Mouse (Mus musculus) cerebellum, adult 9-11 months (tissue): ENCODE results near the gene Grsf1.

Source experiments
- DNase-seq: peaks from one replicate; pipeline ENCODE4 v3.0.0; 2022

Gene Grsf1

GRCm38 (mm10) chr5:88687996-88688406, 12.0 kb upstream of the Grsf1 start:
- no peak for DNase-seq

GRCm38 (mm10) chr5:88685745-88686299, 9.9 kb upstream of the Grsf1 start:
- no peak for DNase-seq

- DNase-seq: no peak
Observed at GRCm38 (mm10) chr5:88685306-88685705, 9.3 kb upstream of the Grsf1 start.

DNA sequence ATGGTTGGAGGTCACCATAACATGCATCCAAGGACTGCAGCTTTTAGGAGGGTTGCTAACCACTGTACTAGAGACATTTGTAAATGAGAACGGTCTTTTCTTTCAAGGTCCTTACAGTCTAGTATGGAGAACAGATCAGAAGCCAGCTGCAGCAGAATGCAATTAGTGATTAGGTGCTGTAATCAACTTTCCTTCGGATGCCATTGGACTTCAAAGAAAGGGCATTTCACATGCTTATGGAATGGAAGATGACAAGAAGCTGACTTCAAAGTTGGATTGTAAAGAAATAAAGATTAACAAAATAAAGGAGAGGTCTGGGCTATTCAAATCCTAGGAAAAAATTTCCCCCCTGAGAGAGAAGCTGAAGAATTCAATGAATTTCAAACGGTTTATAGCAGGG, 8.3 kb upstream of the Grsf1 start:
- no peak for DNase-seq

DNA sequence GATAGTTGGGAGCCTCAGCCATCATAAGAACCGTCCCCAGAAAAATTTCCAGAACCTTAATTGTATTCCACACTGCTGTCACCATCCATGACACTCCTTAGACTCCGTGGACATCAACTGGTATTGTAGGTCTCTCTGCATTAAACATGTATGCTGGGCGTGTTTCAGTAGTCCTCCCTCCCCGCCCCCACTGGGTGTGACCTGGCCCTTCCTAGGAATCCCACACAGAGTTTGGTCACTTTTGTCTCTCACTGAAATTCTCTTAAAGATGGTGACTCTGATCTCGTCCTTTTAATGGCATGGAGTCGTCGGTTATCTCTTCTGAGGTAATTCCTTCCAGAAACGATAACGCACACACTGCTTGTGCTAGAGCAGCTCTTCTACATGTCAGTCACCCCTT, 7.7 kb upstream of the Grsf1 start:
- no peak for DNase-seq

DNA sequence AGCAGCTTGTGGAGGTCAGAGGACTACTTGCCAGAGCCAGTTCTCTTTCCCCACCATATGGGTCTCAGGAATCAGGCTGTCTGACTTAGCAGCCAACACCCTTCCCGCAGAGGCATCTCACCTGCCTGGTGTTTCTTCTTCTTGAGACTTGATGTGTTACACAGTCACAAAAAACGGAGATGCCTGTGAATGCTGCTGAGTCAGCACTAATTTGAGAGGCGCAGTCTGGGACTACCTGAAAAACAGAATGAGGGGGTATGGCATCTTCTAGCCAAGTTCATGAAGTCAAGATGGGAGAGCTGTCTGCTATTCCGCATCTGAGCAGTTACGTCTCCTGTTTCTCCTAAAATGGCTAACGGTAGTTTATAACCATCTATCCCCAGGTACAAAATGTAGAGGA, 4.6 kb upstream of the Grsf1 start:
- DNase-seq: no peak

- no peak for DNase-seq
Observed at GRCm38 (mm10) chr5:88679341-88679740, 3.4 kb upstream of the Grsf1 start.

DNA sequence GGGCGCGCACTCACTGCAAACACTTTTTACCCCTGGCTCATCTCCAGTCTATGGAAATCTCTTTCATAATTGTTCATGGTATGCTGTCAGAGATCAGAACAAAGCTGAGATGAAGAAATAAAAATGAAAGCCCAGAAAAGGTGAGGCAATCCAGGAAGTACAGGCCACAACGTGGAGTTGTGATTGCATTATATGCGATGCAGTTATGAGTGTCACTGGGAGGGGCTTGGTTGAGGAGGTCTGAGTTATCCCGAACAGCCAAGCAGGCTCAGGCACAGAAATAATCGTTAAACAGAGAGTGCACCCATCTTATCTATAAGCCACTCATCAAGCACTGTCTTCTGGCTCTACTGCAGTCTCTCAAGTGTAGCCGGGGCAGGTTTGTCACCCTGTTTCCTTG, 3.0 kb upstream of the Grsf1 start:
- no peak for DNase-seq

DNA sequence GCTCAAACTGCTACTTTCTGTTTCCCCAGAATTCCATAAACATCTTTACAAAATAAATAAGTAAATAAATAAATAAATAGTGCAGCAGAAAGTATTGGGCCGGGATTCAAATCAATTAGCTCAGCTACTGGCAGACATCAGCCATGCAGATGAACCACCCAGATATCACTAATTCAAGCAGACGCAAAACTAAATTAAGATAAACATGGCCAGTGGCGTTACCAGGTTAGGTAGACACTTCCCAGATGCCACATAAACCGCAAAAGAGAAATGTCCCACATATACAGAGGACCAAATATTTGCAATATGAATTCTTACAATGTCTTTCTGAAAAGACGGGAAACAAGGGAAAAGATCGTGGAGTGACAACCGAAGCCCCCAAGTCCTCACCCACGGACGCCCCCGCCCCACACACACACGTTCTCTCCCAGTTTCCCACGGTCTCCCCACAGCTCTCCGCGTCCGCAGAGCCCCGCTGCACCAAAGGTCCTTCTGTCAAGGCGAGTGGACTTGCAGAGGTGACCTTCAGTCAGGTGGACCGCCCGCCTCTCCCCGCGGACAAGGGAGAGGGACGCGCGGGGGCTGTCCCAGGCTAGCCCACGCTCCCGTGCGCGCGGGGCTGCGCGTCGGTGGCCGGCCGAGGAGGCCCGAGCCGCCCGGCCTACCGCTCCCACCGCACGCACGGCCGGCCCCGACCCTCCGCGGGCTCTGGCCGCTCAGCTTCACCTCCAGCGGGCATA, 1.1 kb downstream of the Grsf1 start:
- DNase-seq: peak; percentile 71

DNA sequence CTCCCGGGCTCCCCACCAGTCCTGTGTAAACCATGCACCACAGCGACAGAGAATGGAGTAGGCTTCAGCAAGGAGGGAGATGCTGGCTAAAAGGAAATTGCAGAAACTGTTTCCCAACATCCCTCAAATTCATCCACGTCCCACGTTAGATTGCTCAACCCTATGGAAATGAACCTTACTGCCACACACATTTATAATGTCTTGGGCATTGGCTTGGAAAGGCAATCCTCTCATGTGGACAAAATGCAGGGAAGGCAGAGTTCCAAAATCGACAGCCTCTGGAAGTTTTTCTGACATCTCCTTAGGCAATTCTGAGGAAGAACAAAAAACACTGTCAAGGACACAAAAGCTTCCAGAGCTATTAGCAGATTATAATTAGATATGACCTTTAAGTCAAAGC, 12.1 kb downstream of the Grsf1 start:
- DNase-seq: no peak

DNA sequence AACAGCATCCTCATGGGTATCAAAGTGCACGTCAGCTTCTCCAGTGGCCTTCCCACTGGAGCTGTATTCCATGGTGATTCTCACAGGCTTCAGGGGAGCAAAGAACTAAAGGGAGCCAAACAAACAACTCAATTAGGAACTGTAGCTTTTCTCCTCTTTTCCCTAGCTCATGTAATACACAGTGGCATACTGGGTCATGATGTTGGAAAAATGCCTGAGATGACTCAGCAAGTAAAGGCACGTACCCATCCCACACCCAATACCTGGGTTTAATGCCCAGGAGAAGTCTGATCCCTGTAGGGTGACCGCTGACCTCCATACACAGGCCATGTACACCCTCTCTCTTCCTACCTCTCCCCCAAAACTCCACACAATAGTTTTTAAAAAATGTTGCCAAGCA, 12.8 kb downstream of the Grsf1 start:
- DNase-seq: no peak

DNA sequence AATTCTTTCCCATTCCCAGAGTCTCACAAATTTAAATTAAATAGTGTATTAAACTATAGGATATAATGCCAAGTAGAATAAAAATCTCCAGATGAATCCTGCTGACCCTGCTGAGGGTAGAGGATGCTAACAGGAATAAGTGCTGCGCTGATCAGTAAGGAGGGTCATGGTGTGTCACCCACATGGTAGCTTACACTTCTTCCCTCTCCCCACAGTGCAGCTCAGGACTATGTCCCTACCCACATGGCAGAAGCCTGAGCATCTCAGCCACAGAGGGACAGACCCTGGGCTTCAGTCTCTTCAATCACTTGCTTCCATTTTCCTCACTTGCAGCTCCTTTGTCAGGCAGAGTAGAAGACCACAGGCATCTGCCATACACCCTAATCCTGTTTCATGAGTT, 18.1 kb downstream of the Grsf1 start:
- no peak for DNase-seq

- DNase-seq: no peak
Observed at GRCm38 (mm10) chr5:88652589-88652988, 23.4 kb downstream of the Grsf1 start.

DNA sequence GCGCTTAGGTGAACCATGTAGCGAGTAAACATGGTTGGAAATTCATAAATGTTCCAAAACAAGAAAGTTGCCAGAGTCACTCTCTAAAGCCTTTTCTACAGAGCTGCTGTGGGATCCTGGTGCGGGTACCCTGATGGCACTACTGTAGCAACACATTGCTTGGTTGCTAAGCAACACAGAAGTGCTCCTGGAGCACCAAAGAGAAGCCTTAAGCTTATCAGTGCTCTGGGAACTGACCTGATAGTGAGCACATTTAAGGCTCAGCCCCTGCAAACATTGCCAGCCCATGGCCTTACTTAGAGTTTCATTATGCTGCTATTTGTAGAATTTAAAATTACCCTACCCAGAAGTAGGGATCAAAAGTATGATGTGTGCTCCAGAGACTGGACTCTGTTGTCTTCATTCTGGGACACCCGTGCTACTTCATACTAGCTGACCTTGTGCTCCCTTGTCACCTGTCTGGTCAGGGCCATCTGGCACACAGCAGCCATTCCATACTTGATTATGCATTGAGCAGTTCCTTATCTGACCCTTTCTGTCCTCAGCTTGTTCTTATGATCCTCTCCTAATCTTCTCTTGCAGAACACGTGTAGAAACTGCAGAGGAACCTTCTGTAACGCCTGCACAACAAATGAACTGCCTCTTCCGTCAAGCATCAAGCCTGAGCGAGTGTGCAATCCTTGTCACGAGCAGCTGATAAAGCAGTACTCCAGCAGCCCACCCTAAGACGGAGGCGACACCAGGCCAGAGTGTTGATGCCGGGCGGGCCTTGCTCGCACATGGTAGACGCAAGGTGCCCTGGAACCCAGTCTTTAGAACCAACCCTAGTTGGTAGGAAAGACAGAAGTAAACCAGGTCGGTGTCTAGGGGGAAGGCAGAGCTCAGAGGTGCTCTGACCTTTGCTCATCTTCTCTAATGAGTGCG, 26.5 kb downstream of the Grsf1 start:
- no peak for DNase-seq

GRCm38 (mm10) chr5:88645405-88645804, 30.6 kb downstream of the Grsf1 start:
- no peak for DNase-seq

DNA sequence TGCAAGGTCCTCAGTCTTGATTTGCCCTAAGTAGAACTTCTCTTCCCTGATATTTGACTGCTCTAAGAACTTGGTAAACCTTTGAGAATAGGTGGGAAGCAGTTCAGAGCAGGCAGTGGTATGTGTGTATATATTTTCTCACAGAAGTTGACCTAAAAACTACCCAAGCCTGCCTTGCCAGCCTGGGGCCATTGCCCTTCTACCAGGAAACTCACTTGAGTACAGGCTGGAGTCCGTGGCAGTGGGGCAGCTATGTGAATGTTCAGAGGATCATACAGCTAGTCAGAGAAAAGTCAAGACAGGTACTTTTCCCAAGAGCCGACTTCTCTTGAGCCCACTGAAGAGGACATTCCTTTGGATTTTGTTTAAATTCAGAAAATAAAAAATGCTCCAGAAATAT, 31.1 kb downstream of the Grsf1 start:
- no peak for DNase-seq

DNA sequence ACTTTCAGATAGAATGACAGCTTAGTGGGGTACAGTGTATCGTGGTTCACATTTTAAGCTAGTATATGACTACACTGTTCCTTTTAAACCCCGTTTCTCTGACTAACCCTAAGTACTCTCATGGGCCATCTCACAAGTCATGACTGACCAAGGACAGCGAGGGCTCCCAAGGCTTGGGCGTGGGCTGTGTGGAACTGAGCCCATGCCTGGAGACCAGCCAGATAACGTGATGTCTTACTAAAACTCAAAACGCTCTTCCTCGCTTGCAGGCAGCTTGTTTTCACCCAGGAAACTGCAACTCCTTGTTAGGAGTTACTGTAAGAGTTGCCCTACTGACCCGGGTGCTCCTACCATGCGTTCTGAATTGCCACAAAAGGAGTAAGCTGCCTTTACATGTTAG, 32.5 kb downstream of the Grsf1 start:
- no peak for DNase-seq

DNA sequence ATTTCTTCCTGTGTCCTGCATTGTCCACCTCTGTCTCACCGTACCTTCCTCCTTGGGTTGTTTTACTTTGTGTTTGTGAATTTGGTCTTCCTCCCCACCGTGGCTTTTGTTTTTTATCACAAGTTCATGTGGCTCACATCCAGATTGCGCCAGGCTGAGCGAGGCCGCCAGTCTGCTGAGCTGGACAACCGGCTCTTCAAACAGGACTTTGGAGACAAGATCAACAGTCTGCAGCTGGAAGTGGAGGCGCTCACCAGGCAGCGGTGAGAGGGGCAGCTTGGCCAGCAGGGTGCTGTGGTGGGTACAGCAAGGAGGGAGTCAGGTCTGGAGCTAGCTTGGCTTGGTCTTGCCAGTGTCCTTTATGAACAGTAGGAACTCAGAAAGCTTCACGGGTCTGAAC, 33.2 kb downstream of the Grsf1 start:
- no peak for DNase-seq

DNA sequence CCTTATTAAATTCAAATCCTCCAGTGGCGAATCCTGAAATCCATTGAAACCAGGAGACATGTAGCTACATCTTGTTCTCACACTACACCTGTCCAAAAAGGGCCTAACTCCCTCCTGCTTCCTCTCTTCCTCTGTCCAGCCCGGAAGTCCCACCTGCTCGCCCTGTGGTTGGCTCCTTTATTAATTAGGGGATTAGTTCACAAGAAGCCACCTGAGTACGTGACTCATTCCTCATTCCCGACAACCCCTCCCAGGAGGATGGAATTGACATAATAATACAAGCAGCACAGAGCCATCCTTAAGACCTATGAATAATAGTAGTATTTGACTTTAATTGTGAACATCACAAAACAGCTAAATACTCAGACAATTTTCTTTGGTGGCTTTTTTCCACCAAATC, 41.9 kb downstream of the Grsf1 start:
- no peak for DNase-seq

DNA sequence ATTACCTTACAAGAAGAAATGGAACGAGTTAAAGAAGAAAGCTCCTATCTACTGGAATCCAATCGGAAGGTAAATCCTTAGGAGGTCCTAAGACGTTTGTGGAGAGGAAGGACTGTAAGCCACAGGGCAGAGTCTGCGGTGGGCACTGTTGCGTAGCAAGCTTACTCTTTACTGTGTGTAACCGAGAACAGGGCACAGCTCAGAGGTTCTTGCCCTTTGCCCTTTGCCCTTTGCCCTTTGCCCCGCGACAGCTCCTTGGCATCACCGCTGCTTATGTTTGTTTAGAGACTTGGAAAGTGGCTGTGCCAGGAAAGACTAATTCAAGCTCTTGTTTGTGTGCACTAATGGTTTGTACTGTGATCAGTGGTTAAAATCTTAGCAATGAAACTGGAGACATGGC, 43.5 kb downstream of the Grsf1 start:
- DNase-seq: no peak

DNA sequence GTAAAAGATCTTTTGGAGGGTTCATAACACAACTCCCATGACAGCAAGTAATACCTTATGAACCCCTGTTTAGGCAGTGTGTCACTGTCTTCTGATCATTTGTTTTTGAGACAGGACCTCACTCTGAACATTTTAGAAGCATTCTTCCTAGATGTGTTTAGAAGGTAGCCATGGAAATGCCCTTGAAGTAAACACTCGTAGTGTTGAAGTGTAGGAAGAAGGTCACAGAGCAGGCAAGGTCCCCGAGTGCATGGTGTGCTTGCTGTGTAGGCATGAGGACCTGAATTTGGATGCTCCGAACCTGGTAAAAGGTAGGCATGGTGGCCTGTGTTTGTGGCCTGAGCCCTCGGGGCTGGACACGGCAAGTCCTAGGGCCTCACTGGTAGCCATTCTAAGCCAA, 44.4 kb downstream of the Grsf1 start:
- DNase-seq: no peak

DNA sequence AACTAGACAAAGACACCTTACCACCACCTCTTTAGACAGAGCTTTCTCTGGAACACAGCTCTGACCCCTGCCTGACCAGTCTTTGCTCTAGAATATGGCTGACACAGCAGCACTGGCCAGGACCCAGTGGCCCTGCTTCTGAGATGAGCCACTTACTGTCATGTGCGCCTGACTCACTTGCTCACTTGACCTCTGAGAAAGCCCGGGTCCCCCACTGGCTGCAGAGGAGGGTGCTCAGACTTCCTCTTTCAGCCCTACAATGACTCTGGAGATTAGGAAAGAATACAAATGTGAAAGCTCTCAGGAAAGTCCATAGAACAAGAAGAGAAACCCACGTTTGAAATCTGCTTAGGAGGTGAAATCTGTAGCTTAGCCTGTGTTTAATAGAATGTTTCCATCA, 45.1 kb downstream of the Grsf1 start:
- DNase-seq: no peak

DNA sequence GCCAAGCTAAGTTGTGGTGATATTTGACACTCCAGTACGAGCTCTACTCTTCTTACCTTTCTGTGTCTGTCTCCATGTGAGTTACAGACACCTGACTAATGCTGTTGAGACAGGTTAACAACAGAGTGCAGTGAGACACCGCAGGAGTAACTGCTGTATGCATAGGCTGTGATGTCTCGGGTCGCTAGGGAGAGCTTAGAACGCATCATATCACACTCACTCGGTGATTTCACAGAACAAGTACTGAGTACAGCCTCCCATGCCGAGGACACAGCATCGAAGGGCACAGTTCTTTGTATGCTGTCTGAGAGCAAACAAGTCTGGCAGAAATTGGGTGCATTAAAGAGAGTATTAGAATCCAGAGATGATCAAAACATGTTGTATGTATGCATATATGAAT, 46.0 kb downstream of the Grsf1 start:
- no peak for DNase-seq

GRCm38 (mm10) chr5:88629125-88629524, 46.8 kb downstream of the Grsf1 start:
- DNase-seq: no peak
